Mouse (Mus musculus) heart, postnatal 4 days (tissue): ENCODE results near the gene Gas2l3. TPM values are rescaled to one million over a fixed set of nuclear protein-coding genes. Genes with fewer than 3 reads are reported as not detected.

Experiments
- DNase-seq: peaks from one replicate; pipeline ENCODE4 v3.0.0; 2021
- total RNA-seq, 2 experiments: library from RNA; stranded (reverse); gene quantifications; 2 replicates each; pipeline ENCODE4 v1.2.3; 2021

Gene Gas2l3
- total RNA-seq, 2 experiments from 2014 or later = 36.7 to 36.8 TPM

GRCm38 (mm10) chr10:89443115-89443622, 598 bp downstream of the Gas2l3 start:
- DNase-seq = peak; percentile 13

GRCm38 (mm10) chr10:89442640-89443039, 1.1 kb downstream of the Gas2l3 start:
- no peak for DNase-seq

DNA sequence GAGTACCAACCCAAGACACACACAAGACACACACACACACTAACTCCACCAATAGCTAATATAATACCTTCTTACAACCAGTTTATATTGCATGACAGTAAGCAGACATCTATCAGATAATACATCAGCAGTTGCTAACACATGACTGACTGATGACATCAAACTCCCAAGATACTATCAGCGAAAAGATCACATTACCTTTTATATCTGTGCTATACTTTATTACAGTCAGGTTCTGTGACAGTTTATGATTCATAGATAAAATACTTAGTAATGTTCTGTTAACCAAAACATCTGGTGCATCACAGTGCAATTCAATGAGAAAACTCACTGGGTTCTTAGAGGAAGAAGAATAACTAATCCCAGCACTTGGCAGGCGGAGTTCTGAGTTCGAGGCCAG, 1.8 kb downstream of the Gas2l3 start:
- DNase-seq = no peak

- no peak for DNase-seq
These were observed 4.4 kb downstream of the Gas2l3 start for GRCm38 (mm10) chr10:89439380-89439779.

DNA sequence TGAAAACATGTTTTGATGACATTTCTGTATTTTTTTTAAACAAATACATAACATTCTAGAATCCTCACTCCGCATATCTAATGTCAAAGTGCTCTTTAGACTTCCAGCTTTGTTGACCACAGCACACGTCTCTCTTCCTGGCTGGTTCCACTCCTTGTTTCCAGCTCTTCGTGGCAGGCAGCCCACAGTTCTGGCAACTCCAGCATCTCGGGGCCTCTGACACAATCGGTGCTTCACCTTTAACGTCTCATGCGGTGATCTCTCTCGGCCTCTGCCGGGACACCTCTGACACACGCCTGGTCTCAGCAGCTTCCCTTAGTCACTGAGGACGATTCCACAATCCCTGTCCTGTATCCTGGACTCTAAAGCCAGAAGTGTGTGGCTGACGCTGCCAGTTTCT, 5.8 kb downstream of the Gas2l3 start:
- peak; percentile 44 for DNase-seq

- DNase-seq = no peak
These were observed 6.3 kb downstream of the Gas2l3 start for GRCm38 (mm10) chr10:89437472-89437871.

GRCm38 (mm10) chr10:89435920-89436319, 7.8 kb downstream of the Gas2l3 start:
- DNase-seq = no peak

DNA sequence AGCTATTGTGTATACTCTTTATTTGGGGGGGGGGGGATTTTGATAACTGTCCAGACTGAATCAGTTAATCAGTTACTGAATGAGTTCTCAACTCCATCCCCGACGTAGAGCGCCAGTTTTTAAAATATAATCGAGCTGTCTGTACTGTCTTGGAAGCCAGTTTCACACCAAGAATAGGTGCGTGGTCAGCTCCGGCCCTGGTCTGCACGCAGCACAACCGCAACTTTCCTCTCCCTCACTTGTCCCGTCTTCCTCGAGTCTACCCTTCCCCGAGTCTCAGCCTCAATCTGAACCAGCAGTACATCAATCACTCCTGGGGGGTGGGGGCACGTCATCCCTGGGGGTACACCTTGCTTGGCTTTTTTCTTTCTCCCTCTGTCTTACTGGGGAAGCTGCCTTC, 8.4 kb downstream of the Gas2l3 start:
- no peak for DNase-seq

DNA sequence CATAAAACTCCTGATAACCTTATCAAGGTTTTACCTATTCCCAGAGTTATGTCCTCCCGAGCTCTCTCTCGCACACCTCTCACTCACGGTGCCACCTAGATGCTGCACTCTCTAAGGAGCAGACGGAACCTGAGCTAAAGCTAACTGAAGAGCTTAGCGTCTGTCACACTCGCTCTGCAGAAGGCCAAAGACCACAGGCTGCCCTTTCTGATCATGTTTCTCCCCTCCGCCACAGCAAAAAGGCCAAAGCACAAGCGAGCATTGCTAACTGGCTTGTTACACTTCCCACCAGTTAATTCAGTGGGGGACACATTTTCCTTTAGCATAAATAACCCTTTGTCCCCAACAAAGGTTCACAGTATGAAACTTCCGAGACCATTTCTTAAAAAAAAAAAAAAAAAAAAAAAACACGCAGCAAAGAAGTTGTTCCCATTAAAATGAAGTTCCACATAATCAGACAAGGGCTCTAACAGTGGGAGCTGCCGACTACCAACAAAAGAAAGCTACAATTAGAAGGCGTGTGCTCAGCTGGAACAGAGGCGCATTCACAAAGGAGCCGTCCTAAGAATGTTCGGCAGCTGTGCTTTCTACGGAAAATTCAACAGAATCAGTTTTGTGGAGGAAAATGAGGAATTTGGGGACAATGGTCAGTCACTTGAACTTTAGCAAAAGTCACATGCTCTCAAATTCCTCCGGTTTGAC, 9.1 kb downstream of the Gas2l3 start:
- DNase-seq = no peak

DNA sequence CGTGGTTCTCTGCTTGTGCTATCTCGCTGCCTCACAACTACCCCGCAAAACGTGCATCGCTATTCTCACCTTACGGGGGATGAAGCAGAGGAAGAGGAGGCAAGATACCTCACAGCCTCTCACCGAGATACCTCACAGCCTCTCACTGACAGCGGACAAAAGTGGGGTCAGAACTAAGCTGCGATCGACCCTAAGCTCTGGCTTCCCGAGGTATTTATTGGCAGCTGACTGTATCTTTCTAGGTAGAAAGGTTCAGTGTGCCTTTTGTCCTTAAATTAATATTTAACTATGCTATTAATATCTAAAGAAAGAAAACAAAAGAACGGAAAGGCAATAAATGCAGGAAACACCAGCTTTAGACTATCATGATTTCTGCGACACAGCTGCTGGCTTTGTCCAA, 11.0 kb downstream of the Gas2l3 start:
- no peak for DNase-seq

- no peak for DNase-seq
These were observed 13.0 kb downstream of the Gas2l3 start for GRCm38 (mm10) chr10:89430751-89431150.

GRCm38 (mm10) chr10:89424800-89425393, 18.9 kb downstream of the Gas2l3 start:
- DNase-seq = no peak

DNA sequence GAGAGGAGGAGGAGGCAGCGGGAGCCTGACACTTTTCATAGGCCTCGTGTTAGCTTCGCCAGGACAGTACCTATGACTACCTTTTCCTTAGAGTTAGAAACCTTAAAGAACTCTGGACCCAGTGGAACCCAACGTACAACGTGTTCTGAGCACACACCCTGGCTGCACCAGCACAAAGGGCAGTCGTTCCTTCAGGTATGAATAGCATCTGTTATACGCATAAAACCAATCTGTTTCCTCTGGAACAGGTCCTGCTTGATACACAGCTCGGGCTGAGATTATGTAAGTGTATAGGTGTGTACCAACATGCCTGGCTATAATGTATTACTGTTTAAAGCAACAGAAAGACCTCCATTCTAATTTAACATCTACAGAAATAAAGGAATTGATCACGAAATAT, 19.6 kb downstream of the Gas2l3 start:
- DNase-seq = no peak

GRCm38 (mm10) chr10:89423164-89423778, 20.5 kb downstream of the Gas2l3 start:
- DNase-seq = no peak

DNA sequence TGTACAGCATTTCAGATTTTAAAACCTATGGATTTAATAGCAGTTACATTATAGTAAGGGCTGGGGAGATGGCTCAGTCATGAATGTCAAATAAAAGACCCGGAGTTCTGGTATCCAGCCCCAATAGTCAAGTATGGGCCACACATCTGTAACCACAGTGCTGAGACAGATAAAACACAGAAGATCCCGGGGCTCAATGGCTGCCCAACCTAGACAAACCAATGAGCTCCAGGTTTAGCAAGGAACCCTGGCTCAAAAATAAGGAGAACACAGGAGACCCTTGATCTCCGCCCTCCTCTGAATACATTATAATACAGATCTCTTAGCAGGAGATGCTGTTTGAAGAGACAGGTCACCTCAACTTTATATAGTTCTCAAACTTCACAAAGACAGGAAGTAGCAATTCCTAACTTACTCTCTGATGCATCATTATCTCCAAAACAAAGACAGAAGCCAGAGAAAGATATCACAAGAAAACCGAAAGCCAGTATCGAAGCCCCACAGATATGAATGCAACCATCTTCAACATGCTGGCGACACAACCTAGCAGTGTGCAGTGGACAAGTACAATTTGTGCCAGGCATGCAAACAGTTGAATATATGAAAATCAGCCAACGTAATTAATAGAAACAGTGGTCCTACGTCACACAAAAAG, 21.1 kb downstream of the Gas2l3 start:
- DNase-seq = no peak

DNA sequence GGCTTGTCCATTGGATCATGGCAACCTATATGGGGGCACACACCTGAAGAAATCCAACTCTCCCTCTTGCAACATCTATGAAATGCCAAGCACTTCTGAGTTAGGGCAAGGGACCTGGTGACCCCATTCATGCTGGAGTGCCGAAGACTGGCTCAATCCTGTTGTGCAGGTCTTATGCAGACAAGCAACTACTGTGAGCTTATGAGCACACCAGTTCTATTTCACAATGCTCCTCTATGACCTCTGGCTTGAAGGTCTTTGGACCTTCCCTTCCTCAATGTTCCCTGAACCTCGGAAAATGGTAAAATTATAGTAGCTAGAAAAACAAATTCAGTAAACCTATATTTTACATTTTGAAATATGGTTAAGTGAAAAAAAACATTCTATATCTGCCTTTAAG, 25.8 kb downstream of the Gas2l3 start:
- no peak for DNase-seq

- DNase-seq = no peak
These were observed 28.3 kb downstream of the Gas2l3 start for GRCm38 (mm10) chr10:89415478-89415877.

DNA sequence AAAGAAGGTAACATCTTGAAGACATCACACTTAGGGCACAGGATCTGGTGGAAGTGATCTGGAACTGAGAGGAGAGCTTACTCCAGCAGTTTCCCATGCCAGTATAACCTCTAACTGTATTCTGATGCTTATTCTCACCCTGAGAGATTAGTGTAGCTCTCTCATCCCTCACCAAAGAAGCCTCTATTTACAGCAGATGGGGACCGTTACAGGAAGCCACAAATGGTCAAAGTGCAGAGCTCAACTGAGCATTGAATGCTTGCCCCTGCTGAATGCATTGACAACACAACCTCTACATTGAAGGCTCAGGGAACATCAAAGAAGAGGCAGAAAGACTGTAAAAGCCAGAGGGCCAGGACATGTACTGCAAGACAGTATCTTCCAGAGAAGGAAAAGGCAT, 36.2 kb downstream of the Gas2l3 start:
- DNase-seq = no peak

GRCm38 (mm10) chr10:89406733-89407484, 36.9 kb downstream of the Gas2l3 start:
- no peak for DNase-seq

- no peak for DNase-seq
These were observed 38.8 kb downstream of the Gas2l3 start for GRCm38 (mm10) chr10:89404936-89405335.

GRCm38 (mm10) chr10:89400674-89401336, 43.0 kb downstream of the Gas2l3 start:
- peak; percentile 45 for DNase-seq

- DNase-seq = peak; percentile 63
These were observed 47.9 kb downstream of the Gas2l3 start for GRCm38 (mm10) chr10:89395823-89396222.
